Mouse (Mus musculus) stomach, embryonic 14.5 days (tissue): ENCODE results near the gene Tmem240. TPM values are rescaled to one million over a fixed set of nuclear protein-coding genes. Genes with fewer than 3 reads are reported as not detected.
"Not testable (repeated sequence)": the region's sequence is repeated elsewhere in the genome, so short reads cannot be mapped to it uniquely, and the experiment has no call there.

Experiments used
- ATAC-seq: fragments of 200-750 bp; cut with Nextera tagmentation; 2 replicates; pipeline ENCODE4 v1.8.0; 2017; ENCODE audit warnings: low read depth, moderate TSS enrichment; ENCODE audit not compliant: insufficient number of reproducible peaks, insufficient read depth, low FRiP score
- H3K27ac ChIP-seq: fragments of 300-500 bp; sonication (generic); 2 replicates; pipeline ENCODE4 v1.5.1; 2014; ENCODE audit warnings: mild to moderate bottlenecking, low read length, moderate library complexity, mixed read lengths
- H3K27me3 ChIP-seq: fragments of 300-500 bp; sonication (generic); 2 replicates; pipeline ENCODE4 v1.6.1; 2014; ENCODE audit warnings: low read length, control low read depth, mixed read lengths; ENCODE audit not compliant: control insufficient read depth, insufficient read depth
- H3K36me3 ChIP-seq: fragments of 300-500 bp; sonication (generic); 2 replicates; pipeline ENCODE4 v1.6.1; 2014; ENCODE audit warnings: mild to moderate bottlenecking, control low read depth, low read length, moderate library complexity, mixed read lengths; ENCODE audit not compliant: control insufficient read depth, insufficient read depth
- H3K4me1 ChIP-seq: fragments of 300-500 bp; sonication (generic); 2 replicates; pipeline ENCODE4 v1.6.1; 2014; ENCODE audit warnings: low read length, control low read depth, mixed read lengths; ENCODE audit not compliant: control insufficient read depth, insufficient read depth
- H3K4me2 ChIP-seq: fragments of 300-500 bp; sonication (generic); replicated peaks from 2 replicates; pipeline ENCODE4 v1.6.1; 2014; ENCODE audit warnings: low read depth, low read length, control low read depth
- H3K4me3 ChIP-seq: fragments of 300-500 bp; sonication (generic); 2 replicates; pipeline ENCODE4 v1.5.1; 2014; ENCODE audit warnings: low read depth, low read length, control low read depth
- H3K9ac ChIP-seq: fragments of 300-500 bp; sonication (generic); replicated peaks from 2 replicates; pipeline ENCODE4 v1.6.1; 2014; ENCODE audit warnings: low read depth, mild to moderate bottlenecking, control low read depth, low read length, moderate library complexity, mixed read lengths
- H3K9me3 ChIP-seq: fragments of 300-500 bp; sonication (generic); 2 replicates; pipeline ENCODE4 v1.6.1; 2016; ENCODE audit warnings: low read depth, low read length, control low read depth; ENCODE audit not compliant: control insufficient read depth
- WGBS: fragments of 180-500 bp; shearing (Covaris S2); extraction: QIAGEN DNeasy Blood & Tissue Kit; methylation state at CpG from one replicate; pipeline ENCODE4 v1.1.7; 2014; 5-methylcytosine and 5-hydroxymethylcytosine counted together
- polyA plus RNA-seq: library from polyadenylated mRNA; unstranded; fragments of >200 nt; fragmentation: Nextera tagmentation; extraction: Ambion mirVana; gene quantifications from 2 replicates; pipeline ENCODE4 v1.2.1, GENCODE M21; 2014

The Tmem240 gene
- 0.56 TPM in 2 replicates for polyA plus RNA-seq

DNA sequence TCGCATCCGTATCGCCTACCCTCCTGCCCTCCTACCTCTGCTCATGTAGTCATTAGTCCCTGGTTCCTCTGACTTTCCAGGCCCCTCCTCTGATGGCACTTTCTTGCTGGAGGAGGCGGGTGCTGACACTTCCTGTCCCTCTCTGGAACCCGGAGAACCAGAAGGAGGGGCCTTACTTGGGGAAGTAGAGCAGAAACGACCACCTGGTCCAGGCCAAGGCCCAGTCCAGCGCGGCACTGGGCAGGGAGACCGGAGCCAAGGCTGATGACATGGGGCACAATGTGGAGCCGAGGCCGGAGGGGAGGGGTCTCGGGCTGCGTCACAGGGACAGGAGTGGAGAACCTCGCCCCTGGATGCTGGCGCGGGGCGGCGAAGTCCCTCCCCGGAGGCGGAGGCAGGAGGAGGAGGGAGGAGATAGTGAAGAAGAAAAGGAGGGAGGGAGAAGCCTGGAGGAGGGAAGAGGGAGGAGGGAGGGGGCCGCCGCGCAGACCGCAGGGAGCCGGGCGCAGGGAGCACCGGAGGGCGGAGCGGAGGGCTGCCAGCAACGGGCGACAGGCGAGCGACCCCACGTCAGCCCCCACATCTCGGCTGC, at the start of gene Tmem240:
Tmem240 (plus strand) TSS at position 451 of the 592 bp plus-strand sequence.
- ATAC-seq = peak; percentile 89
- peak within 1 kb of the TSS; percentile 58 for H3K4me2 ChIP-seq
- H3K27ac ChIP-seq = peak within 1 kb of the TSS; percentile 81
- 3% methylated on average over 26 of the region's 35 CpGs for WGBS
- H3K9me3 ChIP-seq = no peaks in the 10 kb centered on the region
- peaks cover 7% of the 10 kb centered on the region for H3K4me1 ChIP-seq
- H3K9ac ChIP-seq = peak within 1 kb of the TSS; percentile 77
- H3K36me3 ChIP-seq = peaks cover 9% of the 10 kb centered on the region
- H3K27me3 ChIP-seq = no peaks in the 10 kb centered on the region
- peak within 1 kb of the TSS; percentile 62 for H3K4me3 ChIP-seq

DNA sequence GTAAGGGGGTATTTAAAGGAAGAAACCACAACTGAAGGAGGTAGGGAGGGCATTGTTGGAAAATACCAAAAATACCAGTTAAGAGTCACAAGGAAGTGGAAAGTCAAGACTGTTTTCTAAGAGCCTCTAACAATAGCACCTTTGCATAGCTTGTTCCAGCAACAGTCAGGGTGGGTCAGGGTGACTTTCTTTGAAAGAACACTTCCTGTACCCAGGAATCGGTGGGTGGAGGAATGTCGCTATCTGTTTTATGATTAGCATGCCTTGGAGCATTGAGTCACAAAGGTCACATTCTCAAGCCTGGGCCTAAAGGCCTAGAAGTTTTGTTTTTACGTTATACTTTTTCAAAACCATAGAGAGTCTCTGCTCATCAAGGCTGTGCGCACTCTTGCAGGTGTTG, 46.8 kb upstream of the Tmem240 start:
- not testable (repeated sequence) for H3K4me2 ChIP-seq, H3K27me3 ChIP-seq, H3K9ac ChIP-seq, H3K27ac ChIP-seq, H3K36me3 ChIP-seq, H3K4me3 ChIP-seq, ATAC-seq, H3K9me3 ChIP-seq, H3K4me1 ChIP-seq
- 78% methylated on average over 4 of the region's 4 CpGs for WGBS

DNA sequence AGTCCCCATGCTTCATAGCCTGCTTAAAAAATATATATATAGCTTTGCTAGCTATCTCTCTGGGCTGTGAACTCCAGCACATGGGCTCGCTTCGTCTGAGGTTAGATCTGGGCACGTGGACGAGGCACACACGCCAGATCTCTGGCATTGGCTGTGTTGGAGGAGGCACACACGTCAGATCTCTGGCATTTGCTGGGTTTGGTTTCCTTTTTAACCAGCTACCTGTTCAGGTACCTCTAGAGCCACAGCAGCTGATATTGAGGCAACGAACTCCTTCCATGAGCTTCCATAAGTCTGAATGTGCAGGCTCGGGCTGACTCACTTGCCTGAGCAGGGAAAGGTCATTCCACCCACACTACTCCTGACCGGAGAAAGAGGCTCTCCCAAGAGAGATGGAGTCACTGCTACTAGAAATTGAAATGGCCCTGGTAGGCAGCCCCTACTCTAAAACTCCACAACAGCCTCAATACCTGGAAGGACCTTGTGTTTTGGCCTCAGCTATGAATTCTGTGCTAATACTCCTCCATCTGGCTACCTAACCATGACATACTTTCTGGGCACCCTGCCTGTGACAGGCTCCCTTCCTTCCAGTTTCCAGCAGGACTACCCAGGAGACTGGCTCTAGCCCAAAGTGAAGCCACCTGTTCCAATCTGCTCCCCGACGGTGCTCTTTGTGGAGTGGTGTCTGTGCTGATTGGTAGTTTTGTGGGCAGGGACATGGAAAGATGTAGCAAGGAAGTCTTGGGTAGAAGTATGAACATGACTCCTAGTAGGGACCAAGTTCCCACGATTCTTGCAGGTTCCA, 43.8 kb upstream of the Tmem240 start:
- no peaks in the 10 kb centered on the region for H3K36me3 ChIP-seq
- H3K4me3 ChIP-seq = no peak overlapping the region
- H3K27me3 ChIP-seq = no peaks in the 10 kb centered on the region
- H3K9me3 ChIP-seq = no peaks in the 10 kb centered on the region
- H3K27ac ChIP-seq = no peak overlapping the region
- WGBS = 84% methylated on average over 12 of the region's 12 CpGs
- H3K4me2 ChIP-seq = no peak overlapping the region
- H3K4me1 ChIP-seq = 0 out of 2 replicates have a peak, but pooled peaks cover 6% of the 10 kb centered on the region
- no peak for ATAC-seq
- H3K9ac ChIP-seq = no peak overlapping the region

DNA sequence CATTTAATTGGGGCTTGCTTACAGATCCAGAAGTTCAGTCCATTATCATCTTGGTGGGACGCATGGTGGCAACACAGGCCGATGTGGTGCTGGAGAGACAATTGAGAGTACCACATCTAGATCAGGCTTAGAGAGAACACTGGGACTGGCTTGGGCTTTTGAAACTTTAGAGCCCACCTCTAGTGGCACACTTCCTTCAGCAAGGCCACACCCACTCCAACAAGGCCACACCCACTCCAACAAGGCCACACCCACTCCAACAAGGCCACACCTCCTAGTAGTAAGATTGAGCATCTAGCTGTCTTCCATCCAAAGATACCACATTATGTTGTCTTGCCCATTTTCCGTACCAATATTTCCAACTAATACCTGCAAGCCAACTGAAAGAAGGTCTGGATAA, 42.2 kb upstream of the Tmem240 start:
- H3K9me3 ChIP-seq = no peaks in the 10 kb centered on the region
- H3K36me3 ChIP-seq = no peaks in the 10 kb centered on the region
- H3K27ac ChIP-seq = no peak overlapping the region
- 90% methylated on average over 3 of the region's 3 CpGs for WGBS
- H3K4me1 ChIP-seq = 0 out of 2 replicates have a peak, but pooled peaks cover 6% of the 10 kb centered on the region
- H3K4me2 ChIP-seq = no peak overlapping the region
- H3K9ac ChIP-seq = no peak overlapping the region
- H3K4me3 ChIP-seq = no peak overlapping the region
- ATAC-seq = no peak
- H3K27me3 ChIP-seq = no peaks in the 10 kb centered on the region

DNA sequence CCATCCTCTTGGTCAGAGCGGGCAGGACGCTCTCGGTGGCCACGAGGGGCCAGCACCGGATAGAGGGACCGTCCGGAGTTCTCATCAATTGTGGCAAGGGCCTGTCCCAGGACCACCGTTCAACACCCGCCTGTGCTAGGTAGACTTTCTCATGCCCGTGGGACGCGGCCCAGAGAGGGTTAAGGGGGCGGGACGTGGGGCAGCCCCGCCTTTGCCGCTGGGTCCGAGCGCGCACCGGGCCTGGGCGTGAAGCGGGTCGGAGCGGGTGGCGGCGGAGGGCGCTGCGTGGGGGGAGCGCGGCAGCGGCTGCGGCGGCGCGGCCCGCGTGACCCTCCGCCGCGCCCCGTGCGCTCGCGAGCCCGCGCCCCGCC, 40.5 kb upstream of the Tmem240 start, which contains the start of gene Fndc10:
Fndc10 (plus strand) TSS at position 232 of the 371 bp plus-strand sequence.
- Histone ChIP-seq H3K4me1 (0 out of 2 replicates have a peak, but pooled peaks cover 6% of the 10 kb centered on the region), H3K4me3 (peak within 1 kb of the TSS; percentile 66), H3K27ac (peak within 1 kb of the TSS; percentile 52; the same call in 1 of the 2 replicates), H3K9me3 (no peaks in the 10 kb centered on the region), H3K4me2 (peak within 1 kb of the TSS; percentile 81), H3K36me3 (no peaks in the 10 kb centered on the region), H3K27me3 (no peaks in the 10 kb centered on the region), H3K9ac (peak within 1 kb of the TSS; percentile 47)
- ATAC-seq = peak; percentile 80
- WGBS = under 1% methylated on average over 33 of the region's 47 CpGs

DNA sequence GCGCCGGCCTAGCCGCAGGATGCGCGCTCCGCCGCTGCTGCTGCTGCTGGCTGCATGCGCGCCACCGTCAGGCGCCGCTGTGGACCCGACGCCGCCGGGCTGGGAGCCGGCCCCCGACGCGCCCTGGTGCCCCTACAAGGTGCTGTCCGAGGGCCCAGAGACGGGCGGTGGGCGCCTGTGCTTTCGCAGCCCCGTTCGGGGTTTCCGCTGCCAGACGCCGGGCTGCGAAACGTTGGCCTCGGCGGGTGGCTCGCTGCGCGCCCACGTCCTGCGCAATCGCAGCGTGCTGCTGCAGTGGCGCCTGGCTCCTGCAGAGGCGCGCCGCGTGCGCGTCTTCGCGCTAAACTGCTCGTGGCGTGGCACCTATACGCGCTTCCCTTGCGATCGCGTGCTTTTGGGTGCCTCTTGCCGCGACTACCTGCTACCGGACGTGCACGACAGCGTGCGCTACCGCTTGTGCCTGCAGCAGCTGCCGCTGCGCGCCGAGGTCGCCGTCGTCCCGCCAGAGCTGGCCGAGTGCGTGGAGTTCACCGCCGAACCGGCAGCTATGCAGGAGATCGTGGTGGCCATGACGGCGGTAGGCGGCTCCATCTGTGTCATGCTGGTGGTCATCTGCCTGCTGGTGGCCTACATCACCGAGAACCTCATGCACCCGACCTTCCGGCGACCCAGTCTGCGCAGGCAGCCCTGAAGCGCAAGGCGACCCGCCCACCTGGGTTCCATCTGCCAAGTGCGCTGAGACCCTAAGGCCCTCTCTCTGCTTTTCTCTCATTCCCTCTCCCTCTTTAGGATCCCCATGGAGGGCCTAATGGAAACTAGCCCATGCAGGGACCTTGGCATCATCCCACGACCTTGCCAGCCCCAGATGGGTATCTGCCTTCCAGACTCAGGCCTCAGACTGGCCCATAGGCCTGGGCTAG, 39.9 kb upstream of the Tmem240 start:
- Histone ChIP-seq H3K9me3 (no peaks in the 10 kb centered on the region), H3K4me3 (peak overlapping the region; percentile 66), H3K36me3 (no peaks in the 10 kb centered on the region), H3K4me2 (peak overlapping the region; percentile 81), H3K27ac (peak overlapping the region; percentile 52; the same call in 1 of the 2 replicates), H3K9ac (peak overlapping the region; percentile 47), H3K4me1 (0 out of 2 replicates have a peak, but pooled peaks cover 6% of the 10 kb centered on the region), H3K27me3 (no peaks in the 10 kb centered on the region)
- peak; percentile 64; the same call in 1 of the 2 replicates for ATAC-seq
- WGBS = under 1% methylated on average over 91 of the region's 92 CpGs

DNA sequence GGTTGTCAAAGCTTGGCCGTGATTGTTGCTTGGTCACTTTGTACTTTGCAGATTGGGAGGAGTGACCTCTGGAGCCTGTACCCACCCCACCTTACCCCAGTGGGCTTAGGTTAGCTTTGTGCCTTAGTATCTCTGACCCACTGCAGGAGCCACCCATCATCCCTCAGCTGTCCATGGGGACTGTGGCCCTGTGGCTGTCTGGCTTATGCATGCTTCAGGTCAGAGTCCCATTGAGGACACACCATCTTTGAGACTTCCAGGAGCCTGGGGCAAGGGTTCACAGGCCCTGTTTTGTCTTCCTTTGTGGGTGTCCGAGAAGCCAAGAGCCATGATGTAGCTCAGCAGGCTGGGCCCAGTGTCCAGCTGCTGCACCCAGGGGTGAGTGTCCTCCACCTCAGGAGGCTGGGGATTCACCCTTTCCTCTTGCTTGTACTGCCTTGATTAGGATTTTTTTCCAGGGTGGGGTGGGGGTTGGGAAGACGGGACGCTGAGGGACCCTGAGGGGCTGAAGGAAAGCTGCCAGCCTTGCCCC, 39.0 kb upstream of the Tmem240 start:
- H3K4me2 ChIP-seq = peak overlapping the region; percentile 81
- H3K9me3 ChIP-seq = no peaks in the 10 kb centered on the region
- H3K4me1 ChIP-seq = 0 out of 2 replicates have a peak, but pooled peaks cover 6% of the 10 kb centered on the region
- H3K36me3 ChIP-seq = no peaks in the 10 kb centered on the region
- peak overlapping the region; percentile 66 for H3K4me3 ChIP-seq
- 85% methylated on average over 4 of the region's 4 CpGs for WGBS
- H3K27ac ChIP-seq = no peak overlapping the region
- no peaks in the 10 kb centered on the region for H3K27me3 ChIP-seq
- ATAC-seq = no peak
- H3K9ac ChIP-seq = no peak overlapping the region
